Mouse (Mus musculus) kidney, adult 2 months (tissue): ENCODE results near the gene Tk1. TPM values are rescaled to one million over a fixed set of nuclear protein-coding genes. Genes with fewer than 3 reads are reported as not detected.

Experiments used
- DNase-seq: peaks from one replicate; pipeline ENCODE4 v3.0.0; 2021
- H3K27ac ChIP-seq: fragments of 200-500 bp; 2 replicates; pipeline ENCODE4 v1.5.1; 2012; ENCODE audit warnings: low read depth, low read length, control low read depth, inconsistent platforms; ENCODE audit not compliant: insufficient read depth
- H3K27me3 ChIP-seq: fragments of 200-500 bp; replicated peaks from 2 replicates; pipeline ENCODE4 v1.6.1; 2012; ENCODE audit warnings: mild to moderate bottlenecking, moderate library complexity, low read length, inconsistent platforms; ENCODE audit not compliant: control insufficient read depth, insufficient read depth
- H3K36me3 ChIP-seq: fragments of 200-500 bp; 2 replicates; pipeline ENCODE4 v1.6.1; 2012; ENCODE audit warnings: mild to moderate bottlenecking, moderate library complexity, low read length, inconsistent platforms; ENCODE audit not compliant: control insufficient read depth, insufficient read depth
- H3K4me1 ChIP-seq: fragments of 200-500 bp; 2 replicates; pipeline ENCODE4 v1.6.1; 2011; ENCODE audit warnings: low read length; ENCODE audit not compliant: control insufficient read depth, insufficient read depth
- H3K4me3 ChIP-seq: fragments of 200-500 bp; 2 replicates; pipeline ENCODE4 v1.5.1; 2011; ENCODE audit warnings: mild to moderate bottlenecking, low read depth, low read length, control low read depth; ENCODE audit not compliant: insufficient read depth
- CTCF ChIP-seq: fragments of 200-500 bp; conservative IDR thresholded peaks from 2 replicates; pipeline ENCODE4 v1.5.1; 2011; ENCODE audit warnings: low read depth, mild to moderate bottlenecking, control low read depth, low read length, moderate library complexity, mixed read lengths; ENCODE audit not compliant: insufficient read depth, insufficient read length
- POLR2A ChIP-seq: fragments of 200-500 bp; IDR thresholded peaks from one replicate; pipeline ENCODE4 v1.6.1; 2011; ENCODE audit warnings: low read depth, low read length, control low read depth
- WGBS: fragments of 180-500 bp; shearing (Covaris S2); methylation state at CpG from one replicate; pipeline ENCODE4 v1.1.7; 2018; 5-methylcytosine and 5-hydroxymethylcytosine counted together
- polyA plus RNA-seq: library from polyadenylated mRNA; depleted of rRNA; stranded (reverse); fragments of >200 nt; gene quantifications from 2 replicates; pipeline ENCODE4 v1.2.3, GENCODE M21; 2012

Gene Tk1
- polyA plus RNA-seq, 1 experiment, result 15.8 TPM

DNA sequence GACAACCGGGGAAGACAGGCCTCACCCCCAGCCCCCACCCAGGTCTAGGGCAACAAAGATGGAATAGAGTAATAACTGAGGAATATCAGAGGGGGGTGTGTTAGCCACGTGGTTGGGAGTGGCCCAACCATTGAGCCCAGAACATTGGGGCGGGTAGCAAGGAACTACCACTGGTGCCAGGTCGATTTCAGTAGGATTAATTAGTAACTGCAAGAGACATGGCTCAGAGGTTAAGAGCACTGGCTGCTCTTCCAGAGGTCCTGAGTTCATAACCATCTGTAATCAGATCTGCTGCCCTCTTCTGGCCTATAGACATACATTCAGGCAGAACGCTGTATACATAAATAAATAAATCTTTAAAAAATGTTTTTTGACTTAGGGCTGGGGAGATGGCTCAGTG lies 20.7 kb upstream of the Tk1 start:
- TF ChIP-seq CTCF, result 0 out of 2 replicates have a peak, but pooled peaks have one; percentile 12
- TF ChIP-seq POLR2A, result no peak
- peak; percentile 90 for DNase-seq
- WGBS, result 29% methylated on average over 5 of the region's 5 CpGs

DNA sequence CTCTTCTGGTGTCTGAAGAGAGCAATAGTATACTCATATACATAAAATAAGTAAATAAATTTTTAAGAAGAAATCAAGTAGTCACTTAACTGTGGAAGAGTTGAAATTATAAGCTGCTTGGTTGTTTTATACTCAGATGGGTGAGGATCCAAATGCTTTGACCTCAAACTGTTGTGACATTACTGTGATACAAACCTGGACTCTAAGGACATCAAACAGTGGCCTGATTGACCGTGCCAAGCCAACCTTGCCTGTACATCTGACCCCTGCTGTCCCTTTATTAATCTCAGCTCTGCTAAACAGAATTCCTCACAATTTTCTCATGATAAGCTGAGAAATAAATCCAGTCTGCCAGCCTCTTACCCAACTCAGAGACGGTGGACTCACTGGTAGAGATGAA lies 19.8 kb upstream of the Tk1 start:
- H3K4me1 ChIP-seq, result peaks cover 22% of the 10 kb centered on the region
- no peaks in the 10 kb centered on the region for H3K36me3 ChIP-seq
- peak overlapping the region; percentile 76; the same call in 1 of the 2 replicates for H3K27ac ChIP-seq
- no peak for TF ChIP-seq CTCF
- peak; percentile 23 for DNase-seq
- no peaks in the 10 kb centered on the region for H3K27me3 ChIP-seq
- H3K4me3 ChIP-seq, result no peak overlapping the region
- 53% methylated on average over 2 of the region's 2 CpGs for WGBS

More for the DNA sequence above, 20.7 kb upstream of the Tk1 start:
- no peaks in the 10 kb centered on the region for H3K27me3 ChIP-seq
- H3K4me3 ChIP-seq, result no peak overlapping the region
- H3K36me3 ChIP-seq, result no peaks in the 10 kb centered on the region
- H3K4me1 ChIP-seq, result peaks cover 22% of the 10 kb centered on the region
- H3K27ac ChIP-seq, result peak overlapping the region; percentile 88

DNA sequence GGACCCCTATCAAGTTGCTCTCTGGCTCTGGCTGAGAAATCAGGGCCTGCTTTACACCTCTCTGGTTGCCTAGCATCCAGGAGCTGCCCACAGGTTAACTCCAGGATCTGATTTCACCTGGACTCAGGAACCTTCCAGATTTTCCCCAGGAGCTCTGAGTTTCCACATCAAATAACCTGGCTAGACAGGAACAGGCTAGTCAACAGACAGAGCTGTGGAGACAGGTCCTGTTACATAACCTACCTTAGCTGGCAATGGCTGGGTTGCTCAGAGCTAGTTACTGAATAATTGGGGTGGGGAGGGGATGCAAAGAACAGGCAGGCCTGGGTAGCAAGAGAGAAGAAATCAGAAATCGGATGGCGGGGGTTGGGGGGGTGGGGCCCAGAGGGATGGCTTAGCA lies 19.1 kb upstream of the Tk1 start:
- TF ChIP-seq CTCF (no peak), POLR2A (no peak)
- H3K4me3 ChIP-seq, result no peak overlapping the region
- WGBS, result 34% methylated on average over 2 of the region's 2 CpGs
- DNase-seq, result peak; percentile 90
- H3K27ac ChIP-seq, result peak overlapping the region; percentile 97
- H3K36me3 ChIP-seq, result no peaks in the 10 kb centered on the region
- H3K4me1 ChIP-seq, result peaks cover 22% of the 10 kb centered on the region
- no peaks in the 10 kb centered on the region for H3K27me3 ChIP-seq

DNA sequence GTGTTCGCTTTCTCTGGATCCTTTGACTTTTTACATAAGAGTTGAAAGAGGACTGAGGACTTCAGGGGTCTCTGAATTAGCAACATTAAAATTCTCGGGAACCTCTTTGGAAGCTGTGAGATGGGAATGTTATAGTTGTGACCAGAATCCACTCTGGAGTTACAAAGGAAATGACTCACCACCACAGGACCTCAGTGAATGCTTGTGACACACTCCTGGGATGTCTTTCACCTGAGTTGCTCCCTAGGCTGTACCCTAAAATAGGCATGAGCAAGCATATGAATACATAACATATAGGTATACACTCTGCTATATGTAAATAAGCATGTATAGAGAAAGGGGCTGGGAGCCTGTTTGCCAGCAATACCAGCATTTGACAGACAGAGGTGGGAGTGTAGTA lies 17.5 kb upstream of the Tk1 start:
- TF ChIP-seq POLR2A (no peak), CTCF (no peak)
- Histone ChIP-seq H3K27me3 (no peaks in the 10 kb centered on the region), H3K4me1 (peaks cover 27% of the 10 kb centered on the region), H3K36me3 (no peaks in the 10 kb centered on the region), H3K4me3 (no peak overlapping the region), H3K27ac (no peak overlapping the region)
- WGBS, result 84% methylated on average over 2 of the region's 2 CpGs
- no peak for DNase-seq

DNA sequence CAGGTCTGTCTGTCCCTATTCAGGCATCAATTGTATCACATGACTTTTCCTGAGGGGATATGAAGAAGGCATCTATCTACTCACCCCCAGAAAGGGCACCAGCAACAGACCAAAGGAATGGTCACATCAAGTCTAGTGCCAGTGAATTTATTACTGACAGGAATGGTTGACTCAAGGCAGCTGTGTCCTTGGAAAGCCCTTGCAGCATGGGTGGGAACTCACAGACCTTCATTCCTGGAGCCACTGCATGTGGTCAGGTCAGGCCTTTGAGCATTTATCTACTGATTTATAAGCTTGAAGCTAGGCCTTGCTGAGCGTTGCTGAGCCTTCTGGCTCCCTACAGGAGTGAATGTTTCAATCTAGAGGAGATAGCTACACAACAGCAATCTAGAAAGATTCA lies 15.0 kb upstream of the Tk1 start:
- 31% methylated on average over 1 of the region's 1 CpGs for WGBS
- no peak for TF ChIP-seq POLR2A

DNA sequence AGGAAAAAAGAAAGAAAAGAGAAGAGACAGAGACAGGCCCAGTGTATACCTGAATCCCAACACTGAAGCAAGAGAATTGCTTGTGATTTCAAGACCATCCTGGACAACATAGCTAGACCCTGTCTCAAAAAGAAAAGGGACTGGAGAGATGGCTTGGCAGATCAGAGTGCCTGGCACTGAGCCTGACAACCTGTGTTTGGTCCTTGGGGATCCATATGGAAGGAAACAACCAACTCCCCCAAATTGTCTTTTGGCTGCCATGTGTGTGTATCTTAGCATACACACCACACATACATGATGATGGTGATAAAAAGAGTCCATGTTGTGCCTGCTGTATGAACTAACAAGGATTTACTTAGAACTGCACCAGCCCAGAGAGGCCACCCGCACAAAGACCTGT lies 13.1 kb upstream of the Tk1 start:
- Histone ChIP-seq H3K36me3 (no peaks in the 10 kb centered on the region), H3K4me3 (no peak overlapping the region), H3K27me3 (no peaks in the 10 kb centered on the region), H3K4me1 (peaks cover 14% of the 10 kb centered on the region; the same call in 1 of the 2 replicates), H3K27ac (peak overlapping the region; percentile 41)
- no peak for DNase-seq
- TF ChIP-seq POLR2A (no peak), CTCF (no peak)
- 100% methylated on average over 1 of the region's 1 CpGs for WGBS

More for the DNA sequence above, 15.0 kb upstream of the Tk1 start:
- Histone ChIP-seq H3K4me1 (peaks cover 15% of the 10 kb centered on the region), H3K4me3 (no peak overlapping the region), H3K27ac (no peak overlapping the region), H3K36me3 (no peaks in the 10 kb centered on the region), H3K27me3 (no peaks in the 10 kb centered on the region)
- DNase-seq, result no peak

DNA sequence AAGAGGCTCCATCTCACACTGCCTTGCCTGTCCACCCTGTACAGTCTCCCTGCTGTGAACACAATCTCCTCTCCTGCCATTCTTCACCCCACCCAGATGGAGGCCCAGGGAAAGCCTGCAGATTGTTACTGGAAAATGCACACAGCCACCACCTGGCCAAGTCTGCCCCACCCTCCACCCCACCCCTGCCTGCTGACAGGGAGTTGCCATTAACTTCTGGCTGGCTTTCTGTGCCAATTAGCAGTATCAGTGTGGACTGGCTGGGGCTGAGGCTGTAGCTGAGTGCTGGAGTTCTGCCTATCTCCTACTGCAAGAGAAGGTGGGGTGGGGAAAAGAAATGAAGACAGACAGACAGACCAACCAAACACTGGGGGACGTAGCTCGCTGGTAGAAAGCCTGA lies 12.7 kb upstream of the Tk1 start:
- Histone ChIP-seq H3K36me3 (no peaks in the 10 kb centered on the region), H3K27me3 (no peaks in the 10 kb centered on the region), H3K4me3 (no peak overlapping the region), H3K4me1 (peaks cover 14% of the 10 kb centered on the region; the same call in 1 of the 2 replicates), H3K27ac (peak overlapping the region; percentile 41)
- WGBS, result 50% methylated on average over 2 of the region's 2 CpGs
- TF ChIP-seq POLR2A (no peak), CTCF (no peak)
- peak; percentile 68 for DNase-seq

DNA sequence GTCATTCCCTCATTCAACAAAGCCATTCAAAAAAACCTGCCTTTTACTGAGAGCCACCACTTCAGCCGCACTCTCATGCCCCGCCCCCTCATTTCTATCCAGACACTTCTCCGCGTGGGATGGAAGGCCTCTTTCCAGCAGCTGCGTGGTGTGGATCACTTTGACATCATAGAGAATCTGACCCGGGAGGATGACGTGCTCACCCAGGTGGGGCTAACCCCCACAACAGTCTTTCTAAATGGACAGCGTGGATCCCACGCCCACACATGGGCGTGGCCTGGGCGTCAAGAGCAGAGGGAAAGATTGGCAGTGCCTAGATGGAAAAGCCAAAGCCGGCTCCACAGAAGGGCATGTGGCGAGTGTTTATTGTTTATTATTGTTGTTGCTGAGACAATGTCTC lies 10.4 kb upstream of the Tk1 start:
- peak; percentile 68 for DNase-seq
- Histone ChIP-seq H3K4me3 (no peak overlapping the region), H3K4me1 (peaks cover 14% of the 10 kb centered on the region; the same call in 1 of the 2 replicates), H3K27ac (no peak overlapping the region), H3K36me3 (no peaks in the 10 kb centered on the region), H3K27me3 (no peaks in the 10 kb centered on the region)
- 26% methylated on average over 13 of the region's 13 CpGs for WGBS
- no peak for TF ChIP-seq CTCF
- TF ChIP-seq POLR2A, result no peak
